Mouse (Mus musculus): ENCODE measurements around the gene Rbfox1. TPM values are rescaled to one million over a fixed set of nuclear protein-coding genes. Genes with fewer than 3 reads are reported as not detected.

Gene Rbfox1
- polyA plus RNA-seq, 1 experiment from 2014 or later: 1.9 TPM

GRCm38 (mm10) chr16:6242468-6242867 lies 357.3 kb downstream of the Rbfox1 start:
- H3K9ac ChIP-seq (ENCODE audit: low read length): no peak overlapping the region
- DNase-seq (ENCODE audit: low spot score) (no peak), ATAC-seq (ENCODE audit: low FRiP score, low TSS enrichment) (no peak)
- no peaks in the 10 kb centered on the region for H3K36me3 ChIP-seq (ENCODE audit: control insufficient read depth, insufficient read depth, low read length)
- no peaks in the 10 kb centered on the region for H3K9me3 ChIP-seq (ENCODE audit: control insufficient read depth, low read length)
- no peak for TF ChIP-seq EP300 (optimal IDR thresholded peaks at IDR 0.05)
- H3K4me2 ChIP-seq (replicated peaks; ENCODE audit: low read depth): no peak overlapping the region
- WGBS: 48% methylated on average over 3 of the region's 3 CpGs
- H3K27ac ChIP-seq (replicated peaks): no peak overlapping the region
- no peaks in the 10 kb centered on the region for H3K27me3 ChIP-seq (ENCODE audit: control insufficient read depth, insufficient read depth, low read length)
- H3K4me1 ChIP-seq (replicated peaks; ENCODE audit: control insufficient read depth, insufficient read depth): no peaks in the 10 kb centered on the region
- no peak overlapping the region for H3K4me3 ChIP-seq (ENCODE audit: low read depth, low read length)

- H3K4me2 ChIP-seq (replicated peaks; ENCODE audit: low read depth): no peak overlapping the region
- TF ChIP-seq CTCF (IDR thresholded peaks at IDR 0.05; ENCODE audit: low read depth) (no peak), EP300 (optimal IDR thresholded peaks at IDR 0.05) (no peak)
- H3K36me3 ChIP-seq (ENCODE audit: control insufficient read depth, insufficient read depth, low read length): no peaks in the 10 kb centered on the region
- no peak overlapping the region for H3K9ac ChIP-seq (ENCODE audit: low read length)
- H3K4me1 ChIP-seq (replicated peaks; ENCODE audit: control insufficient read depth, insufficient read depth): no peaks in the 10 kb centered on the region
- no peak overlapping the region for H3K4me3 ChIP-seq (ENCODE audit: low read depth, low read length)
- DNase-seq (ENCODE audit: low spot score): no peak
- H3K9me3 ChIP-seq (ENCODE audit: control insufficient read depth, low read length): no peaks in the 10 kb centered on the region
- no peaks in the 10 kb centered on the region for H3K27me3 ChIP-seq (ENCODE audit: control insufficient read depth, insufficient read depth, low read length)
- 73% methylated on average over 4 of the region's 4 CpGs for WGBS
- no peak for ATAC-seq (ENCODE audit: low FRiP score, low TSS enrichment)
- no peak overlapping the region for H3K27ac ChIP-seq (replicated peaks)
Measured at GRCm38 (mm10) chr16:6247569-6247968, 362.4 kb downstream of the Rbfox1 start.

DNA sequence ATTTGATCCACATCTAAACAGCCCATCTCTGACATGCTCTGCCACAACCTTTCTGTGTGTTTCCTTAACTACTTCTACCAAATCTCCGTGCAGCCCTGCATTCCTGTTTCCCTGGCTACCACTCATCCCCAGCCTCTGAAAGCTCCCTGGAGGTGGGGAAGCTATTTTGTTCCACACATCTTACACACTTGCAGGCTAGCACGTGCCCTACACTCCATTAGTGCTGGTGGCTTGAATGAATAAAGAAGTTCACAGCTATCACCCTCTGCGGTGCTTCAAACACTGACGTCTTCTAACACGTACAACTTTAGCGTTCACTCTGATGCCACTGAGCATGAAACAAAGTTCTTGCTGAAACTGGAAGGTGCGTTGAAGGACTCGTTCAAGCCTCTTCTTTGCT lies 379.4 kb downstream of the Rbfox1 start:
- Histone ChIP-seq H3K4me1 (replicated peaks; ENCODE audit: control insufficient read depth, insufficient read depth) (no peaks in the 10 kb centered on the region), H3K4me2 (replicated peaks; ENCODE audit: low read depth) (no peak overlapping the region), H3K4me3 (ENCODE audit: low read depth, low read length) (no peak overlapping the region), H3K9ac (ENCODE audit: low read length) (no peak overlapping the region), H3K27me3 (ENCODE audit: control insufficient read depth, insufficient read depth, low read length) (no peaks in the 10 kb centered on the region), H3K36me3 (ENCODE audit: control insufficient read depth, insufficient read depth, low read length) (no peaks in the 10 kb centered on the region), H3K27ac (replicated peaks) (no peak overlapping the region), H3K9me3 (ENCODE audit: control insufficient read depth, low read length) (no peaks in the 10 kb centered on the region)
- 76% methylated on average over 8 of the region's 8 CpGs for WGBS
- TF ChIP-seq CTCF (IDR thresholded peaks at IDR 0.05; ENCODE audit: low read depth) (no peak), EP300 (optimal IDR thresholded peaks at IDR 0.05) (no peak)
- DNase-seq (ENCODE audit: low spot score): no peak
- no peak for ATAC-seq (ENCODE audit: low FRiP score, low TSS enrichment)

GRCm38 (mm10) chr16:6265610-6266009 lies 380.5 kb downstream of the Rbfox1 start:
- no peak overlapping the region for H3K4me2 ChIP-seq (replicated peaks; ENCODE audit: low read depth)
- H3K9ac ChIP-seq (ENCODE audit: low read length): no peak overlapping the region
- no peak for DNase-seq (ENCODE audit: low spot score)
- no peak overlapping the region for H3K4me3 ChIP-seq (ENCODE audit: low read depth, low read length)
- WGBS: 80% methylated on average over 3 of the region's 3 CpGs
- no peak for ATAC-seq (ENCODE audit: low FRiP score, low TSS enrichment)
- no peak for TF ChIP-seq CTCF (IDR thresholded peaks at IDR 0.05; ENCODE audit: low read depth)
- TF ChIP-seq EP300 (optimal IDR thresholded peaks at IDR 0.05): no peak
- H3K36me3 ChIP-seq (ENCODE audit: control insufficient read depth, insufficient read depth, low read length): no peaks in the 10 kb centered on the region
- H3K4me1 ChIP-seq (replicated peaks; ENCODE audit: control insufficient read depth, insufficient read depth): no peaks in the 10 kb centered on the region
- H3K27me3 ChIP-seq (ENCODE audit: control insufficient read depth, insufficient read depth, low read length): no peaks in the 10 kb centered on the region
- no peaks in the 10 kb centered on the region for H3K9me3 ChIP-seq (ENCODE audit: control insufficient read depth, low read length)
- no peak overlapping the region for H3K27ac ChIP-seq (replicated peaks)

DNA sequence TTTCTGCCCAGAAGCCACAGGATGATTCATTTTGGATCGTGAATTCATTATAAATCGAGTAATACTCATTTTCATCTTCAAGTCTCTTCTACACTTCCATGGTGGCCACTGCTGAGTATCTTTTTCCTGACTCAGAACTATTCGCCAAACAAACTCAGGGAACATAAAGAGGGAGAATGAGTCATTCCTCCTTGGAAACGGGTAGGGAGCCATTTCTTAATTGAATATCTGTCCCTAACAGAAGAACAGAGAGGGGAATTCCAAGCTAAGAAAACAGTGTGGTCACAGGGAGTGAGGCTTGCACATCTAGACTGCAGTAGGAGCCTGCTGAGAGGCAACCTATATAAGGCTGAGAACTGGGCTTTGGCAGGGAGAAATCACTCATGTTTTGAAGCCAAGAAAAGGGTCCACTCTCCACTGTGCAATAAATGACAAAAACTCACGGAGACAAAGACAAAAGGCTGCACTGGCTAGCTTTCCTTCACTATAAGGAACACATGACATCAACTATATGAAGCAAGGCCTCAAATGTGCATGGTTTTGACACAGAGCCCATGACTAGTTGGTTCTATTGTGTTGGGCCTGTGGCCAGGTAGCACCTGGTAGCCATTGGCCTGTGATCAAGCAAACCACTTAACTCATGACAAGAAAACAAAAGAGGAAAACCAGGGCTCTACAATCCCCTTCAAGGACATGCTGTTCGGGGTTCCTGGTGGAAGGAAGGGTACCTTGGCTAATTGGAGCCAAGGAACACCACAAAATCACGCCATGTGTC lies 386.6 kb downstream of the Rbfox1 start:
- Histone ChIP-seq H3K4me2 (replicated peaks; ENCODE audit: low read depth) (no peak overlapping the region), H3K36me3 (ENCODE audit: control insufficient read depth, insufficient read depth, low read length) (no peaks in the 10 kb centered on the region), H3K4me1 (replicated peaks; ENCODE audit: control insufficient read depth, insufficient read depth) (no peaks in the 10 kb centered on the region), H3K27me3 (ENCODE audit: control insufficient read depth, insufficient read depth, low read length) (no peaks in the 10 kb centered on the region), H3K27ac (replicated peaks) (no peak overlapping the region), H3K4me3 (ENCODE audit: low read depth, low read length) (no peak overlapping the region), H3K9me3 (ENCODE audit: control insufficient read depth, low read length) (no peaks in the 10 kb centered on the region), H3K9ac (ENCODE audit: low read length) (no peak overlapping the region)
- ATAC-seq (ENCODE audit: low FRiP score, low TSS enrichment) (no peak), DNase-seq (ENCODE audit: low spot score) (no peak)
- no peak for TF ChIP-seq CTCF (IDR thresholded peaks at IDR 0.05; ENCODE audit: low read depth)
- TF ChIP-seq EP300 (optimal IDR thresholded peaks at IDR 0.05): no peak
- WGBS: 66% methylated on average over 7 of the region's 7 CpGs

- Histone ChIP-seq H3K4me1 (replicated peaks; ENCODE audit: control insufficient read depth, insufficient read depth) (no peaks in the 10 kb centered on the region), H3K4me2 (replicated peaks; ENCODE audit: low read depth) (no peak overlapping the region), H3K4me3 (ENCODE audit: low read depth, low read length) (no peak overlapping the region), H3K27ac (replicated peaks) (no peak overlapping the region), H3K27me3 (ENCODE audit: control insufficient read depth, insufficient read depth, low read length) (no peaks in the 10 kb centered on the region), H3K9me3 (ENCODE audit: control insufficient read depth, low read length) (no peaks in the 10 kb centered on the region), H3K36me3 (ENCODE audit: control insufficient read depth, insufficient read depth, low read length) (no peaks in the 10 kb centered on the region), H3K9ac (ENCODE audit: low read length) (no peak overlapping the region)
- no peak for DNase-seq (ENCODE audit: low spot score)
- no peak for ATAC-seq (ENCODE audit: low FRiP score, low TSS enrichment)
- TF ChIP-seq EP300 (optimal IDR thresholded peaks at IDR 0.05) (no peak), CTCF (IDR thresholded peaks at IDR 0.05; ENCODE audit: low read depth) (no peak)
- WGBS: 82% methylated on average over 4 of the region's 4 CpGs
Measured at GRCm38 (mm10) chr16:6283496-6283895, 398.3 kb downstream of the Rbfox1 start.
